Mouse (Mus musculus) stomach, embryonic 14.5 days (tissue): ENCODE results near the gene Arl3. TPM values are rescaled to one million over a fixed set of nuclear protein-coding genes. Genes with fewer than 3 reads are reported as not detected.
A peak's percentile ranks its signal among the peaks of the same experiment; 100 is the strongest.

ENCODE experiments used
- ATAC-seq: fragments of 200-750 bp; cut with Nextera tagmentation; 2 replicates; pipeline ENCODE4 v1.8.0; 2017; ENCODE audit warnings: low read depth, moderate TSS enrichment; ENCODE audit not compliant: insufficient number of reproducible peaks, insufficient read depth, low FRiP score
- H3K27ac ChIP-seq: fragments of 300-500 bp; sonication (generic); 2 replicates; pipeline ENCODE4 v1.5.1; 2014; ENCODE audit warnings: mild to moderate bottlenecking, low read length, moderate library complexity, mixed read lengths
- H3K27me3 ChIP-seq: fragments of 300-500 bp; sonication (generic); 2 replicates; pipeline ENCODE4 v1.6.1; 2014; ENCODE audit warnings: low read length, control low read depth, mixed read lengths; ENCODE audit not compliant: control insufficient read depth, insufficient read depth
- H3K36me3 ChIP-seq: fragments of 300-500 bp; sonication (generic); 2 replicates; pipeline ENCODE4 v1.6.1; 2014; ENCODE audit warnings: mild to moderate bottlenecking, control low read depth, low read length, moderate library complexity, mixed read lengths; ENCODE audit not compliant: control insufficient read depth, insufficient read depth
- H3K4me1 ChIP-seq: fragments of 300-500 bp; sonication (generic); 2 replicates; pipeline ENCODE4 v1.6.1; 2014; ENCODE audit warnings: low read length, control low read depth, mixed read lengths; ENCODE audit not compliant: control insufficient read depth, insufficient read depth
- H3K4me2 ChIP-seq: fragments of 300-500 bp; sonication (generic); replicated peaks from 2 replicates; pipeline ENCODE4 v1.6.1; 2014; ENCODE audit warnings: low read depth, low read length, control low read depth
- H3K4me3 ChIP-seq: fragments of 300-500 bp; sonication (generic); 2 replicates; pipeline ENCODE4 v1.5.1; 2014; ENCODE audit warnings: low read depth, low read length, control low read depth
- H3K9ac ChIP-seq: fragments of 300-500 bp; sonication (generic); replicated peaks from 2 replicates; pipeline ENCODE4 v1.6.1; 2014; ENCODE audit warnings: low read depth, mild to moderate bottlenecking, control low read depth, low read length, moderate library complexity, mixed read lengths
- H3K9me3 ChIP-seq: fragments of 300-500 bp; sonication (generic); 2 replicates; pipeline ENCODE4 v1.6.1; 2016; ENCODE audit warnings: low read depth, low read length, control low read depth; ENCODE audit not compliant: control insufficient read depth
- WGBS: fragments of 180-500 bp; shearing (Covaris S2); extraction: QIAGEN DNeasy Blood & Tissue Kit; methylation state at CpG from one replicate; pipeline ENCODE4 v1.1.7; 2014; 5-methylcytosine and 5-hydroxymethylcytosine counted together
- polyA plus RNA-seq: library from polyadenylated mRNA; unstranded; fragments of >200 nt; fragmentation: Nextera tagmentation; extraction: Ambion mirVana; gene quantifications from 2 replicates; pipeline ENCODE4 v1.2.1, GENCODE M21; 2014

Gene Arl3
- polyA plus RNA-seq, 1 experiment from 2014 or later, result 98.7 TPM

GRCm38 (mm10) chr19:46599375-46600256 lies 26.6 kb upstream of the Arl3 start:
- H3K9ac ChIP-seq, result peak overlapping the region; percentile 76
- WGBS, result 16% methylated on average over 22 of the region's 22 CpGs
- no peak for ATAC-seq

GRCm38 (mm10) chr19:46598720-46599252 lies 25.8 kb upstream of the Arl3 start, which contains the start of gene Wbp1l:
Gene Wbp1l, plus strand, starts transcription at chr19:46599084.
- Histone ChIP-seq H3K27me3 (no peaks in the 10 kb centered on the region), H3K9ac (peak within 1 kb of the TSS; percentile 76), H3K4me2 (peak within 1 kb of the TSS; percentile 83), H3K9me3 (no peaks in the 10 kb centered on the region), H3K4me1 (peaks cover 9% of the 10 kb centered on the region; the same call in 1 of the 2 replicates), H3K36me3 (peaks cover 11% of the 10 kb centered on the region; the same call in 1 of the 2 replicates), H3K4me3 (peak within 1 kb of the TSS; percentile 95), H3K27ac (no peak within 1 kb of the TSS; the same call in 1 of the 2 replicates)
- under 1% methylated on average over 22 of the region's 22 CpGs for WGBS
- ATAC-seq, result peak; percentile 99

More at GRCm38 (mm10) chr19:46599375-46600256, 26.6 kb upstream of the Arl3 start:
- Histone ChIP-seq H3K36me3 (peaks cover 5% of the 10 kb centered on the region; the same call in 1 of the 2 replicates), H3K27me3 (no peaks in the 10 kb centered on the region), H3K4me1 (peaks cover 9% of the 10 kb centered on the region; the same call in 1 of the 2 replicates), H3K27ac (no peak overlapping the region; the same call in 1 of the 2 replicates), H3K4me3 (peak overlapping the region; percentile 95), H3K4me2 (peak overlapping the region; percentile 83), H3K9me3 (no peaks in the 10 kb centered on the region)

GRCm38 (mm10) chr19:46598187-46598586 lies 25.2 kb upstream of the Arl3 start:
- no peak for ATAC-seq
- H3K4me3 ChIP-seq, result 0 out of 2 replicates have a peak overlapping the region, but pooled peaks have one; percentile 95

GRCm38 (mm10) chr19:46592751-46593439 lies 19.9 kb upstream of the Arl3 start:
- no peak for ATAC-seq
- H3K27me3 ChIP-seq, result no peaks in the 10 kb centered on the region
- no peak overlapping the region for H3K4me3 ChIP-seq
- H3K36me3 ChIP-seq, result peaks cover 38% of the 10 kb centered on the region
- no peak overlapping the region for H3K4me2 ChIP-seq
- H3K9me3 ChIP-seq, result no peaks in the 10 kb centered on the region
- no peaks in the 10 kb centered on the region for H3K4me1 ChIP-seq
- H3K9ac ChIP-seq, result no peak overlapping the region
- WGBS, result 91% methylated on average over 9 of the region's 9 CpGs
- no peak overlapping the region for H3K27ac ChIP-seq

More at GRCm38 (mm10) chr19:46598187-46598586, 25.2 kb upstream of the Arl3 start:
- Histone ChIP-seq H3K36me3 (peaks cover 11% of the 10 kb centered on the region; the same call in 1 of the 2 replicates), H3K9me3 (no peaks in the 10 kb centered on the region), H3K9ac (no peak overlapping the region), H3K27ac (no peak overlapping the region), H3K4me1 (peaks cover 9% of the 10 kb centered on the region; the same call in 1 of the 2 replicates), H3K27me3 (no peaks in the 10 kb centered on the region), H3K4me2 (peak overlapping the region; percentile 30)
- WGBS, result 82% methylated on average over 4 of the region's 4 CpGs

GRCm38 (mm10) chr19:46591575-46591974 lies 18.6 kb upstream of the Arl3 start:
- no peaks in the 10 kb centered on the region for H3K27me3 ChIP-seq
- 81% methylated on average over 6 of the region's 6 CpGs for WGBS
- no peaks in the 10 kb centered on the region for H3K4me1 ChIP-seq
- H3K36me3 ChIP-seq, result peaks cover 35% of the 10 kb centered on the region
- H3K9me3 ChIP-seq, result no peaks in the 10 kb centered on the region
- no peak overlapping the region for H3K27ac ChIP-seq
- H3K9ac ChIP-seq, result no peak overlapping the region
- H3K4me2 ChIP-seq, result no peak overlapping the region
- ATAC-seq, result no peak
- H3K4me3 ChIP-seq, result no peak overlapping the region

GRCm38 (mm10) chr19:46587823-46588508 lies 15.0 kb upstream of the Arl3 start:
- Histone ChIP-seq H3K27me3 (no peaks in the 10 kb centered on the region), H3K9ac (no peak overlapping the region), H3K27ac (no peak overlapping the region), H3K9me3 (no peaks in the 10 kb centered on the region), H3K36me3 (peaks cover 32% of the 10 kb centered on the region), H3K4me2 (no peak overlapping the region), H3K4me1 (no peaks in the 10 kb centered on the region), H3K4me3 (no peak overlapping the region)
- peak; percentile 72; the same call in 1 of the 2 replicates for ATAC-seq
- WGBS, result 52% methylated on average over 13 of the region's 13 CpGs

- Histone ChIP-seq H3K4me3 (no peak overlapping the region), H3K27ac (no peak overlapping the region; the same call in 1 of the 2 replicates), H3K36me3 (no peaks in the 10 kb centered on the region), H3K4me1 (peaks cover 11% of the 10 kb centered on the region), H3K9me3 (no peaks in the 10 kb centered on the region), H3K9ac (no peak overlapping the region), H3K4me2 (no peak overlapping the region), H3K27me3 (no peaks in the 10 kb centered on the region)
- no peak for ATAC-seq
- 51% methylated on average over 4 of the region's 4 CpGs for WGBS
Measured at GRCm38 (mm10) chr19:46575196-46575595, 2.2 kb upstream of the Arl3 start.
